Mouse (Mus musculus): ENCODE data around the gene Mrpl4.

DNA sequence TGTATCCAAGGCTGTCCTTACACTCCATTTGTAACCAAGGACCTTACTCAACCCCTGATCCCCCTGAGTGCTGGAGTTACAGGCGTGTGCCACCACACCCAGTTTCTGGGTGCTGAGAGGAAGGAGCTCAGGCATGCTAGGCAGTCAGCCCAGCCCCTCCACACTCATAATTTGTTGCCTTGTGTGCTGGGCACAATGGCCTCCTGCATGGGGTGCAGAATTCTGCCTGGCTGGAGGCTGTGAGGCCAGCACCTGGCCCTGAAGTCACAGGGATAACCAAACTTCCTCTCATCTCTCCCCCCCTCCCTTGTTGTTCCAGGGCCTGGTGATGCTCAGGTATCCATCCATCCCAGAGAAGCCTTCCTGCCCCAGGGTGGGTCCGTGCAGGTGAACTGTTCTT, 16.1 kb downstream of the Mrpl4 start:
- TF ChIP-seq POLR2A (IDR thresholded peaks at IDR 0.05; ENCODE audit: low read depth, low read length) (no peak), ZMIZ1 (IDR thresholded peaks at IDR 0.05; ENCODE audit: low read depth, low read length) (no peak), RAD21 (IDR thresholded peaks at IDR 0.05; ENCODE audit: low read depth, low read length) (no peak), CTCF (conservative IDR thresholded peaks at IDR 0.05 in 1 of 2, IDR thresholded peaks at IDR 0.05 in 1 of 2; ENCODE audit: low read depth in 2 of 2, low read length in 2 of 2) (no peak), GABPA (IDR thresholded peaks at IDR 0.05; ENCODE audit: insufficient replicate concordance, low read depth, low read length) (no peak), SMC3 (IDR thresholded peaks at IDR 0.05; ENCODE audit: low read depth, low read length) (no peak), NRF1 (IDR thresholded peaks at IDR 0.05; ENCODE audit: low read depth, low read length) (no peak), CHD1 (IDR thresholded peaks at IDR 0.05; ENCODE audit: low read depth, low read length) (no peak), EP300 (IDR thresholded peaks at IDR 0.05; ENCODE audit: low read length) (no peak), POLR2AphosphoS2 (IDR thresholded peaks at IDR 0.05; ENCODE audit: low read depth, low read length) (no peak), ZNF384 (IDR thresholded peaks at IDR 0.05; ENCODE audit: low read depth, low read length) (no peak), KAT2A (IDR thresholded peaks at IDR 0.05; ENCODE audit: insufficient replicate concordance, low read length) (no peak)
